Mouse (Mus musculus) neural tube, embryonic 11.5 days (tissue): Measurements from ENCODE around the gene Ugt1a5. TPM values are rescaled to one million over a fixed set of nuclear protein-coding genes. Genes with fewer than 3 reads are reported as not detected.

Source experiments
- ATAC-seq: fragments of 200-750 bp; cut with Nextera tagmentation; 2 replicates; pipeline ENCODE4 v1.8.0; 2017; ENCODE audit warnings: moderate number of reproducible peaks, mild to moderate bottlenecking, moderate TSS enrichment, moderate library complexity; ENCODE audit not compliant: insufficient read depth, low FRiP score, low TSS enrichment
- DNase-seq: peaks from one replicate; pipeline ENCODE4 v3.0.0-alpha.2; 2015; ENCODE audit warnings: low spot score
- H3K27ac ChIP-seq: fragments of 300-500 bp; sonication (generic); 2 replicates; pipeline ENCODE4 v1.5.1; 2014; ENCODE audit warnings: low read depth, mild to moderate bottlenecking, low read length
- H3K27me3 ChIP-seq: fragments of 300-500 bp; sonication (generic); 2 replicates; pipeline ENCODE4 v1.6.1; 2014; ENCODE audit warnings: mild to moderate bottlenecking, low read length, mixed read lengths; ENCODE audit not compliant: control insufficient read depth, insufficient read depth
- H3K36me3 ChIP-seq: fragments of 300-500 bp; sonication (generic); 2 replicates; pipeline ENCODE4 v1.6.1; 2014; ENCODE audit warnings: mild to moderate bottlenecking, low read length, moderate library complexity, mixed read lengths; ENCODE audit not compliant: control insufficient read depth, insufficient read depth
- H3K4me1 ChIP-seq: fragments of 300-500 bp; sonication (generic); 2 replicates; pipeline ENCODE4 v1.6.1; 2014; ENCODE audit warnings: low read length, mixed read lengths; ENCODE audit not compliant: control insufficient read depth, insufficient read depth
- H3K4me2 ChIP-seq: fragments of 300-500 bp; sonication (generic); 2 replicates; pipeline ENCODE4 v1.6.1; 2014; ENCODE audit warnings: low read depth, mild to moderate bottlenecking, moderate library complexity
- H3K4me3 ChIP-seq: fragments of 300-500 bp; sonication (generic); 2 replicates; pipeline ENCODE4 v1.5.1; 2014; ENCODE audit warnings: low read depth, low read length
- H3K9ac ChIP-seq: fragments of 300-500 bp; sonication (generic); 2 replicates; pipeline ENCODE4 v1.6.1; 2014; ENCODE audit warnings: mild to moderate bottlenecking, low read length
- H3K9me3 ChIP-seq: fragments of 300-500 bp; sonication (generic); 2 replicates; pipeline ENCODE4 v1.6.1; 2016; ENCODE audit warnings: low read length; ENCODE audit not compliant: control insufficient read depth
- WGBS: fragments of 180-500 bp; shearing (Covaris S2); extraction: QIAGEN DNeasy Blood & Tissue Kit; methylation state at CpG from one replicate; pipeline ENCODE4 v1.1.7; 2014; 5-methylcytosine and 5-hydroxymethylcytosine counted together
- polyA plus RNA-seq: library from polyadenylated mRNA; unstranded; fragments of >200 nt; fragmentation: Nextera tagmentation; extraction: Ambion mirVana; gene quantifications from 2 replicates; pipeline ENCODE4 v1.2.1, GENCODE M21; 2014

Gene Ugt1a5
- polyA plus RNA-seq, 1 experiment from 2014 or later: not detected

GRCm38 (mm10) chr1:88262255-88262654, 96.4 kb downstream of the Ugt1a5 start:
- peaks cover 65% of the 10 kb centered on the region for H3K9me3 ChIP-seq
- no peak overlapping the region for H3K9ac ChIP-seq
- H3K4me2 ChIP-seq: no peak overlapping the region
- H3K27me3 ChIP-seq: no peaks in the 10 kb centered on the region
- H3K4me3 ChIP-seq: no peak overlapping the region
- WGBS: 87% methylated on average over 4 of the region's 4 CpGs
- no peak for ATAC-seq
- DNase-seq: peak; percentile 68
- H3K36me3 ChIP-seq: peaks cover 66% of the 10 kb centered on the region
- no peak overlapping the region for H3K27ac ChIP-seq
- H3K4me1 ChIP-seq: no peaks in the 10 kb centered on the region

DNA sequence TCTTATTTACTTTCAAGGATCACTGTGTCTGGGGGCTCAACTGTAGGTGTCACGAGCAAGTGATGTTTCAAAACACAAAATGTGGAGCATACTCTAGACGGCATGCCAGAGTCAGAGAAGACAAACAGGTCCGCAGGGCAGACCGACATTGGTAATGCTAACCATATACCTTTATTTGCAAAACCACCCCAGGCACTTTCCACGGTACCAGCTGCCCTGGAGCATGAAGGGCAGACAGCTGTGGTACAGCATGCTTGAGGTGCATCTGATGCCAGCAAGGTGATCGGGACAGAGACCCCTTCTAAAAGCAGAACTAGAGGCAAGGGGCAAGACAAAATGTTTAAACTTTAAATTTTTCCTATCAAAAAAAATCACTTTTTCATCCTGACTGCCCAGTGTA, 97.1 kb downstream of the Ugt1a5 start:
- 76% methylated on average over 6 of the region's 6 CpGs for WGBS
- Histone ChIP-seq H3K36me3 (peaks cover 73% of the 10 kb centered on the region), H3K27me3 (no peaks in the 10 kb centered on the region), H3K9me3 (peaks cover 60% of the 10 kb centered on the region), H3K4me3 (no peak overlapping the region), H3K9ac (no peak overlapping the region), H3K4me2 (no peak overlapping the region), H3K4me1 (no peaks in the 10 kb centered on the region), H3K27ac (no peak overlapping the region)
- DNase-seq: no peak
- ATAC-seq: no peak

GRCm38 (mm10) chr1:88263778-88264177, 98.0 kb downstream of the Ugt1a5 start:
- Histone ChIP-seq H3K9me3 (peaks cover 57% of the 10 kb centered on the region), H3K9ac (no peak overlapping the region), H3K27ac (no peak overlapping the region)

DNA sequence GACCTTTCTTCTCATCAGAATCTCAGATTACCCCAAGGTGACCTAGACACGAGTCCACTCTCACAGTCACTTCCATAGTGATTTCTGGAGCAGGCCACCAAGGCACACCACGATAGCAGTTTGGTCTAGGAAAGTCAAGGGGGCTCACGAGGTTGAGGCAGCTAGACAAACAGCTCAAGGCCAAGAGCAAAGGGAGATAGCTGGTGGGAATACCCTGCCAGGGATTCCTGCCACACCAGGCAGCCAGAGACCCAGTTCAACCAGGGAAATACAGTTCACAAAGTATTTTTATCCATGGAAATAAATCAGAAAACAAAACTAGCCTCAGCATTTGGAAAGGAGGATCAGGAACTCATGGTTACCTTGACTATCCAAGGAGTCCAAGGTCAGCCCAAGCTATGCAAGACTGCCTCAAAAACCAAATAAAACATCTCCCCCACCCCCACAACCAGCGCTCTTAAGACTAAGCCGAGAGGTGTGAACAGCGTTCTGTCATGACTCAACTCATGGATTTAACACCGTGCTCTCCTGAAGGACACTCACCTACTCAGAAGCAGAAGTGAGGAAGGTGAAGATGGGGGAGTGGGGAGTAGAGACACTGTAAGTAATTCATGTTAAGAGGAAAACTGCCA, 98.5 kb downstream of the Ugt1a5 start:
- WGBS: 92% methylated on average over 7 of the region's 7 CpGs
- Histone ChIP-seq H3K36me3 (peaks cover 87% of the 10 kb centered on the region), H3K27ac (no peak overlapping the region), H3K4me2 (no peak overlapping the region), H3K9me3 (peaks cover 55% of the 10 kb centered on the region), H3K4me1 (no peaks in the 10 kb centered on the region), H3K9ac (no peak overlapping the region), H3K27me3 (no peaks in the 10 kb centered on the region), H3K4me3 (no peak overlapping the region)
- DNase-seq (no peak), ATAC-seq (no peak)

More at GRCm38 (mm10) chr1:88263778-88264177, 98.0 kb downstream of the Ugt1a5 start:
- DNase-seq (no peak), ATAC-seq (no peak)
- H3K27me3 ChIP-seq: no peaks in the 10 kb centered on the region
- peaks cover 81% of the 10 kb centered on the region for H3K36me3 ChIP-seq
- no peak overlapping the region for H3K4me3 ChIP-seq
- no peaks in the 10 kb centered on the region for H3K4me1 ChIP-seq
- 93% methylated on average over 5 of the region's 5 CpGs for WGBS
- H3K4me2 ChIP-seq: no peak overlapping the region

DNA sequence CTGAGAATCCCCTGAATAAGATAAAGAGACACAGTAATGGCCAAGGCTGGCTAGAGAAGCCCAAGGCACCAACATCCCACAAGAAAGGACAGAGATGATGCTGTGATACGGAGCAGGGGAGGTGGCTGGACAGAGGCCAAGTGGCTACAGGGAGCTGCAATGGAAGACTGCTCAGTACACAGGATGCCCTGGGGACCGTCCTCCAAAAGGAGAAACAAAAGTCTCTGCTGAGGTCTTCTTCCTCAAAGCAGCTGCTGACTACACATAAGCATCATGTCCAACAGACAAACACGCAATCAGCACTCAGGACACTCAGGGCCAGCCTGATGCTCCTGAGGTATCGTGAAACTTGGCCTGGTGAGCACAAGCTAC, 99.0 kb downstream of the Ugt1a5 start:
- Histone ChIP-seq H3K9me3 (peaks cover 50% of the 10 kb centered on the region), H3K36me3 (peaks cover 89% of the 10 kb centered on the region), H3K4me2 (no peak overlapping the region), H3K4me1 (no peaks in the 10 kb centered on the region), H3K27me3 (no peaks in the 10 kb centered on the region), H3K4me3 (no peak overlapping the region), H3K9ac (no peak overlapping the region), H3K27ac (no peak overlapping the region)
- ATAC-seq: no peak
- no peak for DNase-seq
- WGBS: 81% methylated on average over 4 of the region's 4 CpGs

GRCm38 (mm10) chr1:88266123-88266522, 100.3 kb downstream of the Ugt1a5 start:
- H3K4me3 ChIP-seq: no peak overlapping the region
- DNase-seq (no peak), ATAC-seq (no peak)
- H3K9ac ChIP-seq: no peak overlapping the region
- peaks cover 41% of the 10 kb centered on the region for H3K9me3 ChIP-seq
- no peak overlapping the region for H3K27ac ChIP-seq
- no peaks in the 10 kb centered on the region for H3K27me3 ChIP-seq
- peaks cover 86% of the 10 kb centered on the region for H3K36me3 ChIP-seq
- no peak overlapping the region for H3K4me2 ChIP-seq
- 89% methylated on average over 13 of the region's 13 CpGs for WGBS
- no peaks in the 10 kb centered on the region for H3K4me1 ChIP-seq

- Histone ChIP-seq H3K9ac (no peak overlapping the region), H3K27ac (no peak overlapping the region), H3K4me1 (no peaks in the 10 kb centered on the region), H3K36me3 (peaks cover 84% of the 10 kb centered on the region), H3K27me3 (no peaks in the 10 kb centered on the region), H3K4me2 (no peak overlapping the region), H3K4me3 (no peak overlapping the region), H3K9me3 (peaks cover 34% of the 10 kb centered on the region)
- 95% methylated on average over 6 of the region's 6 CpGs for WGBS
- ATAC-seq (no peak), DNase-seq (no peak)
Measured at GRCm38 (mm10) chr1:88267489-88267888, 101.7 kb downstream of the Ugt1a5 start.

DNA sequence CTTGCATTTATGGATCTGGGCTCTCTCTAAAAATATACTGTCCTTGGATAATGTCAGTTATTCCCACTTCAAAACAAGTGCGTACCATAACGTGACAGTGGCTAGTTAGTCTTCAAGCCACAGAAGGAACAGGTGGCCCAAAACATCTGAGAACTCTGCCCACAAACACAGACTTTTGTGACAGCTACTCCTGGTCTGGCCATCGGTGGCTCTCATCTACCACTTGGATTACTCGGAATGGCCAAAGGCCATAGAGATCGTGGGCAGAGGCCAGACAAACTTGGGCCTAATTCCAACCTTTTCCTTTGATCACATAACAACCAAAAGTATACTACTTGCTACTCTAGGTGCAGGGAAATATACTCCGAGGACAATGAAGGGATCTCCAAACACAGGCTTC, 102.3 kb downstream of the Ugt1a5 start:
- no peak for DNase-seq
- Histone ChIP-seq H3K36me3 (peaks cover 81% of the 10 kb centered on the region), H3K9me3 (peaks cover 34% of the 10 kb centered on the region), H3K27ac (no peak overlapping the region), H3K4me3 (no peak overlapping the region), H3K4me1 (no peaks in the 10 kb centered on the region), H3K4me2 (no peak overlapping the region), H3K9ac (no peak overlapping the region), H3K27me3 (no peaks in the 10 kb centered on the region)
- WGBS: 90% methylated on average over 6 of the region's 6 CpGs
- ATAC-seq: no peak
